Mouse (Mus musculus) regulatory T cell (primary cell): ENCODE measurements around the gene Id4.

ENCODE experiments used
- in situ Hi-C: fragments of 300-600 bp; cut with MboI, MseI; formaldehyde crosslinking; loops from one replicate; pipeline ENCODE4 v1.15.1; 2025; ENCODE audit warnings: high pct_unique_total_duplicates

Id4 gene

GRCm38 (mm10) chr13:48260690-48261278 lies at the start of gene Id4:
Id4 (plus strand) TSS chr13:48261228.
- in situ Hi-C loops = no loop called here

DNA sequence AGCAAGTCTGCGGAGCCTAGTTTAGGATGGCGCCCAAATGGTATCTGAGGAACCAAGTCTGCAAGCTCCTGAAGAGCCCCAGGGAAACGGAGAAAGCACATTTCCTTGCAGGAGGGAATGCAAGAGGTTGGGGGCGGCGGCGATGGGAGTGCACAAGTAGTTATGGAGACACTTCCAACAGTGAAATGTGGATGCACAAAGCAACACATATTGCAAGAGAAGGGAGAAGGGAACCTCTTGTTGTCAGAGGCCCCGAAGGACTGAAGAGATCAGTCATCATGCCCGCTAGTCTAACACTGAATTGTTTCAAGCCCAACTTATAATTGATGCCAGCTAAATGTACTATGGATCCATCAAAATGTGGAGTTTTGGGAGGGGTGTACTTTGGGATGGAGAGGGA lies 33.9 kb upstream of the Id4 start:
- in situ Hi-C loops = no loop called here

GRCm38 (mm10) chr13:48227712-48228111 lies 33.3 kb upstream of the Id4 start:
- in situ Hi-C loops = no loop called here

GRCm38 (mm10) chr13:48228114-48228513 lies 32.9 kb upstream of the Id4 start:
- in situ Hi-C loops = no loop called here

GRCm38 (mm10) chr13:48230996-48231395 lies 30.0 kb upstream of the Id4 start:
- in situ Hi-C loops = no loop called here

- in situ Hi-C loops = no loop called here
Observed at GRCm38 (mm10) chr13:48236436-48236835, 24.6 kb upstream of the Id4 start.

DNA sequence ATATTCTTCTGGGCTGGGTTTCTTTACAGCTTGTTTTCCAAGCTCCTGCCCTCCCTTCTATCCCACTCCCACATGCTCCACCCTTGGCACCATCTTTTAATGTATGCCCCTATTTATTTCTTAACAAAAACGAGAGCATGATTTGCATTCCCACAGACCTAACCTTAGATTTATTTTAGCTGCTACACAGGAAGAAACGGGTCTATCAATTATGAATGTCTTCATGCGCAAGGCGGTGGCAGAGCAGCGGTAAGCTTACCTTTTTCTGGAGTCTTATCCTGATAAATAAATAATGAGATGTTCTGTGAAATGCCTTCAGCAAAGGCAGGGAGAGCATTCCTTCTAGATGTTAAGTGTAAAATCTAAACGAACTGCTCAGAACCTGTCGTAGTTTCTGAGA lies 24.2 kb upstream of the Id4 start:
- in situ Hi-C loops = no loop called here

DNA sequence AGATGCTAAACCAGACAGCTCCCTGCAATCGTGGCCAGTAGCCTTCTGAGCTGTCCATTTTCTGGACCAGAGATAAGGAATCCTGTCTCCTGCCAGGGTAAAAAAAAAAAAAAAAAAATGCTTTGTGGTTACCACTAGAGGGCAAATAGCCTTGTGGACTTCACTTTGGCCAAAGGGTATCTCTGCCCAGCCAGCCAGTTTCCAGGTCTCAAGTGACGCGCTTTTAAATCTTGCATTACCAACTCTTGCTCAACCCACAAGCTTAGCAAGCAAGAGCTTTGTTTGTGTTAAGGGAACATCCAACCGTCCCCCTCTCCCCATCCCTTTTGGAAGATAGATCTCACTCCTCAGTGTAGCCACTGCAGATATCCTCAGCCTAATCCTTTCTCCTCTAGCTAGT lies 23.5 kb upstream of the Id4 start:
- in situ Hi-C loops = no loop called here

DNA sequence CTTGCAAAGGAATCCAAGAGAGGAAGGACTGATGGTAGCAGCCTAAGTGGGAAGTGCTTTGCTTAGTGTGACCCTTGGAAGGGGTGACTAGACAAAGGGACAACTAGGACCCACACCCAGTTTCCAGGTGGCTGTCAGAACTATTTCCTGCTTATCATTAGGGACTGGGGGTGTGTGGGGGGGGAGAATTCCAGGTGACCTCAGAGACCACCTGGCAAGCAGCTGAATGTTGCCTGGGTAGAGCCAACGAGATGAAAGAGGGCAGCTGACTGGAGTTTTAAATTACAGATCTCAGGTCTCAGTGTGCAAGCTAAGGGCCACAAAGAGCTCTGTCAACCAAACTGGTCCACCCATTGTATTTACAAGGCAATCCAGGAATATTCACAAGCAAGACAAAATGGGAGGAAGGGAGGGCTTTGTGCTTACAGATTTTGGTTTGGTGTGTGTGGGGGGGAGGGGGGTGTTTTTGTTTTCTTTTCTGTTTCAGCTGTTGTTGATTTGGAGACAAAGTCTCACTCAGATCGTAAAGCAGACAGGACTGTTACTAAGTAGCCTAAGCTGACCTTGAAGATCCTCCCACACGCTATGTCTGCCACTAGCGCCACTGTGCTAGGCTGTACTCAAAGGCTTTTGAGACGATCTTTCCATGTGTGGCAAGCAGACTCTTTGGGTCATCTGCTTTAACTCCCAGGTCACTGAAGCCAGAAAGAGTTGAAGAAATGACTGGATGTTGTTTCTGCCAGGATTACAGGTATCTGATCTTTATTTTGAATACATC lies 15.6 kb upstream of the Id4 start:
- in situ Hi-C loops = no loop called here

DNA sequence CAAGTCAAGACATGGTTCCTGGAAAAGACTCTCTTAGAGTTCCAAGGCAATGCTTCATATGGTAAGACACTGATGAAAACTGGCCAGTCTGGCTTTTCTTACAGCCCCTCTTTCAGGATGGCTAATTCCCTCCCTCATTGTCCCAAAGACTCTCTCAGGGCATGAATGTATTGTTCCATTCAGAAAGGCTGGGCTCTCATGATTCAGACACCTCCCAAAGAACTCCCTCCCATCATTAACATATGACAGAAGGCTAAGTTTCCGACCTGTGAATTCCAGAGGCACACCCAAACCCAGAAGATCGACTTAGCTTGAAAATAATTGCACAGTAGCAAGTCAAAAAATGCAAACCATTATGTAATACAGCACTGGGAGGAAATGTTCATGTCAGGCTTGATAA lies 8.5 kb upstream of the Id4 start:
- in situ Hi-C loops = no loop called here

- in situ Hi-C loops = no loop called here
Observed at GRCm38 (mm10) chr13:48255026-48255425, 6.0 kb upstream of the Id4 start.

- in situ Hi-C loops = no loop called here
Observed at GRCm38 (mm10) chr13:48261341-48262221, 553 bp downstream of the Id4 start.

DNA sequence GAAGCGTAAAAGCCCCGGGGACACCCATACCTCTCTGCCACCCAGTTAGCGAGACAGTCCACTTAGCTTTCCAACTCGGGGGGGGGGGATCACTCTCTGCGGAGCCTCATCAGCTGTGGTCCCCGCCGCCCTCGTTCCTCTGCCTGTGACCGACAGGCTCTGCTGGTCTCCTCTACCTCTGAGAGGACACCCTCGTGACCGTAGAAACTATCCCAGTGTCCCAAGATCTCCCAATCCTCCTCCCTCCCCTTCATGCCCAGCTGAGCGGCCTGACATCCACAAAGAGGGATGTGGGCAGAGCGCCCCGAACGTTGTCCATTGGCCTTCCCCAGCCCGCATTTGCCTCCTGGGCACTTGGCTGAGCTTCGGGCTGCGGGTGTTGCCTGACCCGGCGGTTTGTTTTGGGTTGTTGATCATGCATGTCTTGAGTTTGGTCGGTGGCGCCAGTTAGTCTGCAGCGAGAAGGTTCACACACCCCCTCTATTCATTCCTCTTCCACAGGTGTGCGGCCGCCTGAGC lies 1.5 kb downstream of the Id4 start:
- in situ Hi-C loops = no loop called here

- in situ Hi-C loops = no loop called here
Observed at GRCm38 (mm10) chr13:48265029-48265428, 4.0 kb downstream of the Id4 start.

- in situ Hi-C loops = no loop called here
Observed at GRCm38 (mm10) chr13:48273451-48274069, 12.5 kb downstream of the Id4 start.

DNA sequence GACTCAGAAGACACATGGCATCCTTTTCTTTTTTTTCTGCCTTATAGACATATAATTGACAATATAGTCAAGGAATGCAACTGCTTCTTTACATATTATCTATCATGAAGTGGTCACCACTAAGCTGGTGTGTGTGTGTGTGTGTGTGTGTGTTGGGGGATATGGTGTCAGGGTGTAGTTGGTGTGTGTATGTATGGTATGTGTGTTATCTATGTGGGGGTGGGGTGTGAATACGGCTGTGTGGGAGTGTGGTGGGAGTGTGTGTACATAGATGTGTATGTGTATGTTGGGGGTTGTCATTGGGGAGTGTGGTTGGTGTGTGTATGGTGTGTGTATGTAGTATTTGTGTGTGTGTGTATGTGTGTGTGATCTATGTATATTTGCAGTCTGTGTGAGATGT lies 13.1 kb downstream of the Id4 start:
- in situ Hi-C loops = no loop called here

DNA sequence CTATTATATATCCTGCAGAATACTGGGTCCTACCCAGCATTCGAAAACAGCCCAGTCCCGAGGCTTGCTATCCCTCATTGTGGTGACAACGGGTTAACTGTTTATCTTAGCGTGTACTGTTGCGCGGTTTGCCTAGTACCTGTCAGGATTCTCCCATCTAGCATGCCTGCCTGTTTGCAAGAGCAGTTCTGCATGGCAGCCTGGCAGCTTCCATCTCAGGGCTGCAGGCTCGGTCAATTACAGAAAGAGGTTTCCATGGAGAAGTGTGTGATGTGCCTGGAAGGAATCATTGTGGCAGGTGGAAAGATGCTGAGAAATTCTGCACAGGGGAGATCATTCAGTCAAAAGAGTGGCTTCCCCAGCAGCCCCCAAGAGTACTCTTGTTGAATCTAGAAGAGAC lies 16.0 kb downstream of the Id4 start:
- in situ Hi-C loops = no loop called here

DNA sequence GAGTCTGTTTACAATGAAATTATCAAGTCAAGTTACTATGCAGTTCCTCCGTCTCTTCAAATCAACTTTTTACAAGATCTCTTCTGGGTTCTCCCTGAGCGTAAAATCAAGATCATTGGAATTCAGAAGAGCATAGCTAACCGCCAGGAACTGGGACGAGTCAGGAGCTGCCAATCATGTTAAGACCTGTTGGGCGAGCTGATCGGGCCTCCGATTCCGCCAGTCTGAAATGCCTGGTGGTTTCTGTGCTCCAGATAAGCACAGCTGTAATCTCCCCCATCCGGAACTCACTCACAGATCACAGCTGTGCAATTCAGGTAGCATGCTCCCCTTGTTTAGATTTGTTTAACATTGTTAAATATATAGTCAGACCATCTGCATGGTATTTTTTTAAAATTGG lies 23.4 kb downstream of the Id4 start:
- in situ Hi-C loops = no loop called here

- in situ Hi-C loops = no loop called here
Observed at GRCm38 (mm10) chr13:48284918-48285693, 24.1 kb downstream of the Id4 start.

GRCm38 (mm10) chr13:48290427-48290826 lies 29.4 kb downstream of the Id4 start:
- in situ Hi-C loops = no loop called here

- in situ Hi-C loops = no loop called here
Observed at GRCm38 (mm10) chr13:48314500-48314899, 53.5 kb downstream of the Id4 start.
